Mouse (Mus musculus) neutrophil, adult 65 days (primary cell): ENCODE results near the gene Foxi3. TPM values are rescaled to one million over a fixed set of nuclear protein-coding genes. Genes with fewer than 3 reads are reported as not detected.

Experiments
- total RNA-seq: library from RNA; stranded (reverse); gene quantifications from 2 replicates; pipeline ENCODE4 v1.2.4, GENCODE M21; 2023

Foxi3 gene
- not detected in 2 replicates for total RNA-seq

GRCm38 (mm10) chr6:70956285-70956912 lies at the start of gene Foxi3:
Gene Foxi3, plus strand, starts transcription at chr6:70956531.

GRCm38 (mm10) chr6:70918827-70919226 lies 37.5 kb upstream of the Foxi3 start, which contains the start of gene Tex37:
Gene Tex37, minus strand, starts transcription at chr6:70918927.

Other genes with a start within 250 kb of the Foxi3 start
- gene Rpia, start 164.3 kb upstream of the Foxi3 start, total RNA-seq = 36.0 and 47.3 TPM in 2 replicates
- 71.2 and 92.7 TPM in 2 replicates for gene Eif2ak3, start 112.0 kb upstream of the Foxi3 start, total RNA-seq
- gene Tex37, start 37.6 kb upstream of the Foxi3 start, total RNA-seq = not detected in 2 replicates
- gene Thnsl2, start 187.9 kb downstream of the Foxi3 start, total RNA-seq = not detected in 2 replicates
- gene Fabp1, start 243.3 kb downstream of the Foxi3 start, total RNA-seq = not detected in 2 replicates